Mouse (Mus musculus) left cerebral cortex, adult 9 months (tissue): ENCODE results near the gene Map2k5.

Source experiments
- DNase-seq, 2 experiments: peaks; one replicate each; pipeline ENCODE4 v3.0.0; 2022; ENCODE audit warnings: low spot score in 2 of 2

The Map2k5 gene

DNA sequence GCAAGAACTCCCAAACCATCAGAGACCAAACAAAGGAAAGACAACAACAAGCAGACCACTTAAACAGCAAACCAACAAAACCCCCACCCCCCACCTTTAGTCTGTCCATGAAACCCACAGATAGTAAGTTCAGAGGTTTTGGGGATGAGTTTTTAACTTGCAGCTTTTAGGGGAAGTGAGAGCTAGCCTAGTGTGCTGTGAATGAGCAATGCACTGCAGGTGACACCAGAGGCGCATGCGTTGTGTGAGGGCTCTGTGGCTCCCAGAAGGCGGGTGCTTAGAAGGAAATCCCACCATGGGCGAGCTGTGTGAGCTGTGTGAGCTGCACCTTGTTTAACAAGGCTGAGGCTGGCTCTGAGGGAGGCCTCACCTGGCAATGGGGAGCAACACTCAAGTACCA, 184.9 kb downstream of the Map2k5 start:
- no peak for DNase-seq

GRCm38 (mm10) chr9:63187310-63187709, 190.4 kb downstream of the Map2k5 start:
- DNase-seq, result no peak

GRCm38 (mm10) chr9:63185249-63185648, 192.5 kb downstream of the Map2k5 start:
- DNase-seq, result no peak

DNA sequence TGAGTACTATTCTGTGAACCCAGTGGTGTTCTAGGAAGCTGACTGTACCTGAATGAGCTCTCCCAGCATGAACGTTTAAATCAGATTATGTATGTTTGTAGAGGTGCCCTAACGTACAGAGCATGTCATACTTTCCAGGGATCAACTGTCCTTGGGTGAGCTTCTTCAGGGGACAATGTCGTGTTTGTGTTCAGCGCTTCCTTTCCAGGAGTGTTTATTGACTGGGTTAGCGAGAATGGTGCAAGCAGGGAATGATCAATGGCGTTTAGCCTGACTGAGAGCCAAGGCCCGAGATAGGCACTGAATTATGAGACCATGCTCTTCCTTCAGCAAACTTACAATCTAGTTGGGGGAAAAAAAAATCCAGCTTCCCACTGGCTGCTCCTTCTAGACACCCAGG, 193.8 kb downstream of the Map2k5 start:
- no peak for DNase-seq

- DNase-seq, result no peak
These were observed 195.3 kb downstream of the Map2k5 start for GRCm38 (mm10) chr9:63182306-63182960.

- DNase-seq, result no peak
These were observed 196.1 kb downstream of the Map2k5 start for GRCm38 (mm10) chr9:63181337-63182178.

DNA sequence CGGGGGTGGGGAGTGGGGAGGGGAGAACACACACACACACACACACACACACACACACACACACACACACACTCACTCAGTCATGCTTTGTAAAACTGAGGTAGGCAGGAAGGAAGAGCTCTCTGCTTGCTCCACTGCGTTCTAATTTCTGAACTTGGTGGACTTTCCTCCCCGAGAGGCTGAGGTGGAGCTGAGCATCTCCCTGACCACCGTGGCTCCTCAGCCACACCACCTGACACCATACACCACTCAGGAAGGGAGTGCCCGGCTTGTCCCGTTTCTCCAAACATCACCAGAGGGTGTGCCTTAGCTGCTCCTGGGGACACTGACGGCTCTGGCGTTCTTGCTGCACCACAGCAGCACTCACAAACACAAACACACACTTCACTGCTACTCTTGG, 199.4 kb downstream of the Map2k5 start:
- DNase-seq, result no peak

DNA sequence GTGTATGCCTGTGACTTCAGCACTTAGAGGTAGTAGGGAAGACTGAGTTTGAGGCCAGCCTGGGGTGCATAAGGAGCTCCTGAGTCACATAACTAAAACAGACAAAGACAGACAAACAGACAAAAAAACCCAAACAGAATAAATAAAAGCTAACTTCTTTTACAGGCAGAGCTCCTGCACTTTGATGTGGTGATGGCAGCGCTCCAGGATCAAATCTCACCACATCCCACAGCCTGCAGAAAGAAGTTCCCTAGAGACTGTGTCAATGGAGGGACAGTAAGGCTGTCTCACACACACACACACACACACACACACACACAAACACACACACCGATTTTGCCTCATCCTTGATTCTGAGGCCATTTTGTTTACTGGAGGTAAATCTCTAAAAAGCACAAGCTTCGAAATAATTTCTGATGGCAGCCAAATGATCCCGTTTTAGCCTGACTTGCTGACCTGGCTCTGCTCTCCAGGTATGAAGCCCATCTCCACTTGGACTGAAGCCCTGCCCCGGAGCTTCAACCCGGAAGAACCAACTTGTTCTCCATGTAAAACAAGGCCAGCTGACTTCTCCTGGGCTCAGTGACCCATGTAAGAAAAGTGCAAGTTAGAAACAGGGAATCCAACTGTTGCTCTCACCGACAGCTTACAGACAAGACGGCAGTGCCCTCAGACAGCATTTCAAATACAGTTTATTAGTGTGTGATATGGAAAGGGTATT, 203.5 kb downstream of the Map2k5 start:
- no peak for DNase-seq

- DNase-seq, result no peak
These were observed 205.8 kb downstream of the Map2k5 start for GRCm38 (mm10) chr9:63171951-63172350.

DNA sequence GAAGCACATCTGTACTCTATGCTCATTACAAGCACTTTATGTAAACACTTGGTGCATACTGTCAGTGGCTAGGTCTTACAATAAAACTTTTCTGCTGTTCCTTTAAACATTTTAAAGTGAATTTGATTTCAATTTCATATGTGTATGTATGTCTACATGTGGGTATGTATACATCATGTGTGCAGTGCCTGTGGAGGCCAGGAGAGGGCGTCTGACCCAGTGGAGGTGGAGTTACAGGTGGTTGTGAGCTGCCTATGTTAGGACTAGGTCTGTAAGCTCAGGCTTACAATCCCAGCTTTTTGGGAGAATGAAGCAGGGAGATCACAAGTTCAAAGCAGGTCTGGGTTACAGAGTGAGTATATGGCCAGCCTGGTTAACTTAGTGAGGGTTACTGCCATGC, 208.6 kb downstream of the Map2k5 start:
- no peak for DNase-seq

- no peak for DNase-seq
These were observed 212.6 kb downstream of the Map2k5 start for GRCm38 (mm10) chr9:63165070-63165469.

GRCm38 (mm10) chr9:63163756-63164155, 213.9 kb downstream of the Map2k5 start:
- DNase-seq, result no peak

- no peak for DNase-seq
These were observed 225.8 kb downstream of the Map2k5 start for GRCm38 (mm10) chr9:63151949-63152348.

- no peak for DNase-seq
These were observed 226.4 kb downstream of the Map2k5 start for GRCm38 (mm10) chr9:63151072-63151870.

DNA sequence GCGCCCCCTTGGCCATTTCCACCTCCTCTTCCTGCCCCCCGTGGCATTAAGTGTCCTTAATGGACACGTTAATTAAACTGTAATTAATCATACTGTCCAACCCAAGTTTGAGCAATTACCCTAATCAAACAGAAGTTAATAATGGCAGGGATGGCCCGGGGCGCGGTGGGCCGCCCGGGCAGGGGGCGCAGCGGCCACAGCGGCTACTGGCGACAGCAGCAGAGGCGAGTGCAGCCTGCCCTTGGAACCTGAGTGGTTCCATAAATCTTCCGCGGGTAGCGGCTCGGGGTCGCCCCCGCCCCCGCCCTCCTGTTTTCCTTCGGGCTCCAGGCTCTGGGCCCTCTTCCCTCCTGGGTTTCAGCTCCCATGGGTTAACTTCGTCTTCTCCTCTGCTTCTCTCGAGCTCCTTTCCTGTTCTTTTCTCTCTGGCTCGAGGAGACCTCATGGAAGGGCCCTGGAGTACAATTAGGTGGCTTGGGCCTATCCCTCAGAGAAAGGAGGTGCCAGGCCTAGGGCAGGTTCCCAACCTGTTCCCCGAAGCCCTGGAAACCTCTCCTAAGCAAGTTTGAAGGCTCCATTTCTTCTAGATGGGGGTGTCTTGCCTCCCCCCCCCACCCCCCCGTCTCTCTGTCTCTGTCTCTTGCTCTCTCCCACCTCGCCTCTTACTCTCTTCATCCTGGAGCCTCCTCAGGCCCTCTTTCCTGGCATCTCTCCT, 227.5 kb downstream of the Map2k5 start:
- no peak for DNase-seq

GRCm38 (mm10) chr9:63149372-63149766, 228.3 kb downstream of the Map2k5 start:
- no peak for DNase-seq

DNA sequence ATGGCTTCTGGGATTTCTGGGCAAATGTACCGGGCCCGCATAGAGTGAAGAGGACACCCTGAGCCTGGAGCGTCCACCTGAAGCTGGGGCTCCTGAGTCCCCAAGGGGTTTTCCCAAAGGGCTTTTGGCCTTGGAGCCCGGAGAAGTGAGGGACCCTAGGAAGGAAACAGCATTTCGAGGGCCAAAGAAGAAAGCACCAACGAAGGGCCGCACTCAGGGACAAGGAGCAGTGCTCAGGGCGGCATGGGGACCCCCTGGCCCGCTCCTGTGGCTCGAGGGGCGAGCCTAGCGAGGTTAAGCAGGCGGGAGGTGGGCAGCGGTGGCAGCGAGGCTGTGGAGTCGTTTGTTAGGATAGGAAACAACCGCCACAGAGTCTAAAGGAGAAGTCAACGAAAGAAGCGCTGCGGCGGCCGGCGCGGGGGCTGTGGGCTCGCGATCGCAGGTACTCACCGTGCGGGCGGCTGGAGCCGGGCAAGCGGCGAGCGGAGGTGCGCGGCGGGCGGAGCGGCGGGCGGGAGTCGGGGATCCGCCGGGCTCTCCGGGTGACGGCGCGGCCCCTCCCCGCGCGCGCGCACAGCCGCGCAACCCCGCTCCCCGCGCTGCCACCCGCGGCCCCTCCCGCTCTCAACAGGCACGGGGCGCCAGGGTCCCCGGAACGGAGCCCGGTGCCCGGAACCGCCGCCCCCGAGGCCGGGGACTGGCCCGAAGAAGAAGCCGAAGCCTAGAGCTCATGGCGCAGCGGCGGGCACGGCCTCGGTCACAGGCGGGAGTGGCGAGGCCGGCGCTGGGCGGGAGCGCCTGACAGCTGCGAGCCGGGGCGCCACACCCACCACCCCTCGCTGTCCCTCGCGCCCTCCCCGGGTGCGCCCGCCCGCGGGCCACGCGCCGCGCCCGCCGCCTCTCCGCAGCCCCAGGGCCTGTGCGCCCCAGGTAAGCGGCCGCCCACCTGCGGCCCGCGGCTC, 229.0 kb downstream of the Map2k5 start, which contains the start of gene Skor1:
Gene Skor1 (minus strand): TSS at position 552 of the 962 bp plus-strand sequence.
- DNase-seq, result no peak

GRCm38 (mm10) chr9:63147786-63148409, 229.8 kb downstream of the Map2k5 start:
- no peak for DNase-seq

DNA sequence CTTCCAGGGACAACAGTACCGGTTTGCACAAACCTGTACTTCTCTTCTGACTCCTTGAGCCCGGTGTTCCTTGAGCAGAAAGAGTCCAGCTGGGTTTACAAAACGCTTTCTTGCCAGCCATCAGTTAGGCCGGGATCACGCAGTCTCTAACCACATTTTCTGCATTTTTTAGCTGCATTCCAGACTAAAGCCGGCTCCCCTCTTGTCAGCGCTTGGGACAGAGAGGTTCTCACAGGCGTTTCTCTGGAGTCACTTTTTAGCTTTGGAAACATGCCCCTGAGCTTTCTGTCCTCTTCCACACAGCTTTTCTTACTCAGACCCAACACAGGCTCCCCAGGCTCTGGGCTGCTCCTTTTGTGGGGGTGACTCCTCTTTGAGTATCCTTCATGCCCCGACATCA, 230.4 kb downstream of the Map2k5 start:
- no peak for DNase-seq
